Comparison of ENCODE assay signal across 8 mouse cellular contexts in genomic region chr7:4922931-4923565, GRCm38 (mm10). TPM values are rescaled to one million over a fixed set of nuclear protein-coding genes. Genes with fewer than 3 reads are reported as not detected.
DNase-seq lines count a peak whose midpoint lies in the region; ATAC-seq and TF ChIP-seq lines count a peak whose summit lies in the region.

No protein-coding gene starts in this region.

- H3K4me1 ChIP-seq in lung, embryonic 15.5 days, result peaks cover 66% of the 10 kb centered on the region
- H3K4me1 ChIP-seq in cortical plate, adult 2 months (ENCODE audit: control insufficient read depth, insufficient read depth, low read length), result peaks cover 8% of the 10 kb centered on the region
- H3K4me1 ChIP-seq in heart, embryonic 14.5 days (ENCODE audit: control insufficient read depth in 2 of 2, insufficient read depth in 2 of 2, low read length in 2 of 2), result peaks cover 40 to 54% of the 10 kb centered on the region in 2 experiments
- peaks cover 2% of the 10 kb centered on the region for H3K4me1 ChIP-seq in small intestine, adult 2 months (ENCODE audit: control insufficient read depth, insufficient read depth, insufficient read length, low read length)

- TF ChIP-seq POLR2A in cortical plate, adult 2 months (IDR thresholded peaks at IDR 0.05; ENCODE audit: extremely low read depth, insufficient read depth, low read length), result 0 out of 2 replicates have a peak, but pooled peaks have one; percentile 30
- no peak for TF ChIP-seq POLR2A in small intestine, adult 2 months (IDR thresholded peaks at IDR 0.05; ENCODE audit: low read depth, low read length)

- TF ChIP-seq CTCF in cortical plate, adult 2 months (IDR thresholded peaks at IDR 0.05; ENCODE audit: extremely low read depth, insufficient read depth, low read length), result no peak
- no peak for TF ChIP-seq CTCF in small intestine, adult 2 months (IDR thresholded peaks at IDR 0.05; ENCODE audit: extremely low read depth, insufficient read length, insufficient replicate concordance, low read depth, low read length)

- no peaks in the 10 kb centered on the region for H3K27me3 ChIP-seq in lung, embryonic 15.5 days
- H3K27me3 ChIP-seq in heart, embryonic 14.5 days (ENCODE audit: control insufficient read depth, insufficient read depth, low read length), result peaks cover 5% of the 10 kb centered on the region
- peaks cover 12% of the 10 kb centered on the region; the same call in 1 of the 2 replicates for H3K27me3 ChIP-seq in small intestine, adult 2 months (ENCODE audit: control insufficient read depth, insufficient read depth, low read length)

- peak overlapping the region; percentile 92 for H3K27ac ChIP-seq in lung, embryonic 15.5 days
- peak overlapping the region; percentile 87 for H3K27ac ChIP-seq in cortical plate, adult 2 months (ENCODE audit: insufficient read depth, low read length)
- peak overlapping the region; percentile 31 to 58; a peak in 1 of 4 replicates for H3K27ac ChIP-seq in heart, embryonic 14.5 days (replicated peaks in 1 of 2; ENCODE audit: control insufficient read depth in 1 of 2, insufficient read depth in 1 of 2, low read depth in 2 of 2, low read length in 2 of 2)
- no peak overlapping the region for H3K27ac ChIP-seq in small intestine, adult 2 months (ENCODE audit: insufficient read depth, low read depth, low read length)

- no peaks in the 10 kb centered on the region for H3K9me3 ChIP-seq in lung, embryonic 15.5 days
- H3K9me3 ChIP-seq in heart, embryonic 14.5 days (ENCODE audit: control insufficient read depth, low read length), result no peaks in the 10 kb centered on the region

- peak overlapping the region; percentile 32 for H3K9ac ChIP-seq in lung, embryonic 15.5 days
- peak overlapping the region; percentile 66 for H3K9ac ChIP-seq in heart, embryonic 14.5 days (ENCODE audit: low read length)

- H3K36me3 ChIP-seq in lung, embryonic 15.5 days, result peaks cover 27% of the 10 kb centered on the region
- H3K36me3 ChIP-seq in heart, embryonic 14.5 days (ENCODE audit: control insufficient read depth, insufficient read depth, low read length), result peaks cover 29% of the 10 kb centered on the region
- peaks cover 23% of the 10 kb centered on the region for H3K36me3 ChIP-seq in small intestine, adult 2 months (ENCODE audit: control insufficient read depth, insufficient read depth, low read length)

- no peak for ATAC-seq in lung, embryonic 15.5 days (ENCODE audit: borderline replicate concordance, extremely low read depth, low FRiP score, low TSS enrichment)
- no peak for ATAC-seq in heart, embryonic 14.5 days (ENCODE audit: insufficient number of reproducible peaks, insufficient read depth, low FRiP score, low read depth)
- 0 out of 2 replicates have a peak, but pooled peaks have one; percentile 23 for ATAC-seq in megakaryocyte, adult 5-6 weeks (ENCODE audit: poor library complexity, severe bottlenecking)

- peak overlapping the region; percentile 65 for H3K4me2 ChIP-seq in lung, embryonic 15.5 days
- peak overlapping the region; percentile 82 for H3K4me2 ChIP-seq in heart, embryonic 14.5 days (ENCODE audit: low read length)

- DNase-seq in lung, postnatal 14 days, result no peak
- DNase-seq in layer of hippocampus, adult 8-10 months (ENCODE audit: low spot score in 2 of 2), result peak; percentile 74 to 79
- no peak for DNase-seq in urinary bladder, postnatal 14 days (ENCODE audit: low spot score)

- H3K4me3 ChIP-seq in lung, embryonic 15.5 days, result peak overlapping the region; percentile 30
- peak overlapping the region; percentile 56 for H3K4me3 ChIP-seq in cortical plate, adult 2 months (ENCODE audit: insufficient read depth, low read length)
- H3K4me3 ChIP-seq in heart, embryonic 14.5 days (ENCODE audit: control insufficient read depth in 1 of 2, insufficient read depth in 1 of 2, low read depth in 1 of 2, low read length in 2 of 2), result peak overlapping the region; percentile 32 to 41
- peak overlapping the region; percentile 28 for H3K4me3 ChIP-seq in small intestine, adult 2 months (ENCODE audit: low read depth, low read length)

- 1% methylated on average over 14 of the region's 14 CpGs for WGBS in lung, embryonic 15.5 days
- 2% methylated on average over 14 of the region's 14 CpGs for WGBS in heart, embryonic 14.5 days
- WGBS in small intestine, adult 2 months, result 5% methylated on average over 14 of the region's 14 CpGs

RNA-seq across cellular contexts. Expression of gene Nat14, which starts 1.2 kb away (rescaled TPM):
- polyA plus RNA-seq in lung, embryonic 15.5 days (2015; fragmentation: Nextera tagmentation; extraction: Ambion mirVana), result 2.8 and 3.7 TPM in 2 replicates
- polyA plus RNA-seq in cortical plate, adult 2 months (2012; rRNA removed), result 91.7 and 94.0 TPM in 2 replicates
- 4.4 and 5.1 TPM in 2 replicates for polyA plus RNA-seq in heart, embryonic 14.5 days (2014; fragmentation: Nextera tagmentation; extraction: Ambion mirVana)
- 100 to 1,000 TPM in 2 of 4 experiments, 10 to 100 TPM in 2; 89.9 to 111 (median 102) TPM for total RNA-seq in layer of hippocampus, adult 8-10 months (2022)
- total RNA-seq in megakaryocyte, adult 5-6 weeks (2015), result 0.13 and 0.82 TPM in 2 replicates
- total RNA-seq in megakaryocyte, adult 5-6 weeks (2017), result 0.11 and 1.1 TPM in 2 replicates
- 4.3 and 6.2 TPM in 2 replicates for polyA plus RNA-seq in small intestine, adult 2 months (2012; rRNA removed)

RNA-seq across cellular contexts. Expression of gene Ssc5d, which starts 2.5 kb away (rescaled TPM):
- 1.6 and 2.2 TPM in 2 replicates for polyA plus RNA-seq in lung, embryonic 15.5 days (2015; fragmentation: Nextera tagmentation; extraction: Ambion mirVana)
- 3.8 and 4.1 TPM in 2 replicates for polyA plus RNA-seq in cortical plate, adult 2 months (2012; rRNA removed)
- 1.4 and 1.9 TPM in 2 replicates for polyA plus RNA-seq in heart, embryonic 14.5 days (2014; fragmentation: Nextera tagmentation; extraction: Ambion mirVana)
- 1 to 10 TPM; 2.8 to 5.1 (median 4.2) TPM for total RNA-seq in layer of hippocampus, adult 8-10 months (2022)
- total RNA-seq in megakaryocyte, adult 5-6 weeks (2015), result not detected in 2 replicates
- 0.04 TPM in 1 of 2 replicates, not detected in the other for total RNA-seq in megakaryocyte, adult 5-6 weeks (2017)
- polyA plus RNA-seq in small intestine, adult 2 months (2012; rRNA removed), result 3.3 and 4.5 TPM in 2 replicates

RNA-seq across cellular contexts. Expression of gene Zfp628, which starts 8.0 kb away (rescaled TPM):
- polyA plus RNA-seq in lung, embryonic 15.5 days (2015; fragmentation: Nextera tagmentation; extraction: Ambion mirVana), result 3.2 and 3.4 TPM in 2 replicates
- 9.7 TPM in 2 replicates for polyA plus RNA-seq in cortical plate, adult 2 months (2012; rRNA removed)
- polyA plus RNA-seq in heart, embryonic 14.5 days (2014; fragmentation: Nextera tagmentation; extraction: Ambion mirVana), result 2.1 and 3.1 TPM in 2 replicates
- 10 to 100 TPM; 13.0 to 15.3 (median 13.9) TPM for total RNA-seq in layer of hippocampus, adult 8-10 months (2022)
- total RNA-seq in megakaryocyte, adult 5-6 weeks (2015), result 6.7 and 7.3 TPM in 2 replicates
- 1.9 and 3.0 TPM in 2 replicates for total RNA-seq in megakaryocyte, adult 5-6 weeks (2017)
- 15.7 and 41.4 TPM in 2 replicates for polyA plus RNA-seq in small intestine, adult 2 months (2012; rRNA removed)

RNA-seq across cellular contexts. Expression of gene Gm36210, which starts 16.7 kb away (rescaled TPM):
- polyA plus RNA-seq in lung, embryonic 15.5 days (2015; fragmentation: Nextera tagmentation; extraction: Ambion mirVana), result 0.16 TPM in 1 of 2 replicates, not detected in the other
- 0.31 and 0.32 TPM in 2 replicates for polyA plus RNA-seq in cortical plate, adult 2 months (2012; rRNA removed)
- polyA plus RNA-seq in heart, embryonic 14.5 days (2014; fragmentation: Nextera tagmentation; extraction: Ambion mirVana), result 0.20 TPM in 1 of 2 replicates, not detected in the other
- total RNA-seq in layer of hippocampus, adult 8-10 months (2022), result under 1 TPM; 0.29 to 0.77 (median 0.39) TPM
- not detected in 2 replicates for total RNA-seq in megakaryocyte, adult 5-6 weeks (2015)
- not detected in 2 replicates for total RNA-seq in megakaryocyte, adult 5-6 weeks (2017)
- polyA plus RNA-seq in small intestine, adult 2 months (2012; rRNA removed), result not detected in 2 replicates

RNA-seq across cellular contexts. Expression of gene Sbk2, which starts 41.2 kb away (rescaled TPM):
- polyA plus RNA-seq in lung, embryonic 15.5 days (2015; fragmentation: Nextera tagmentation; extraction: Ambion mirVana), result 0.39 and 1.2 TPM in 2 replicates
- polyA plus RNA-seq in cortical plate, adult 2 months (2012; rRNA removed), result 0.32 and 0.48 TPM in 2 replicates
- 6.8 and 8.1 TPM in 2 replicates for polyA plus RNA-seq in heart, embryonic 14.5 days (2014; fragmentation: Nextera tagmentation; extraction: Ambion mirVana)
- 1 to 10 TPM in 1 of 4 experiments, under 1 TPM in 2, not detected in 1; 0.58 to 1.1 (median 0.90) TPM for total RNA-seq in layer of hippocampus, adult 8-10 months (2022)
- total RNA-seq in megakaryocyte, adult 5-6 weeks (2015), result not detected in 2 replicates
- total RNA-seq in megakaryocyte, adult 5-6 weeks (2017), result not detected in 2 replicates
- polyA plus RNA-seq in small intestine, adult 2 months (2012; rRNA removed), result 0.06 and 0.11 TPM in 2 replicates

Comparison
In these comparisons a context has a peak if more than half of its experiments do, and no peak if none do; other contexts are left out.
1. DNase-seq: peak in layer of hippocampus, adult 8-10 months (2 of 2); none in lung, postnatal 14 days (single experiment) and urinary bladder, postnatal 14 days (single experiment).
2. RNA of gene Nat14, which starts 1.2 kb away (polyA plus RNA-seq): 91.7 to 94.0 TPM in cortical plate, adult 2 months; 4.4 to 5.1 TPM in heart, embryonic 14.5 days, 4.3 to 6.2 TPM in small intestine, adult 2 months and 2.8 to 3.7 TPM in lung, embryonic 15.5 days; every median in the first group is over 10 times any median in the second.
3. Peak in every context shown above with its lines, with median percentiles within 50 percentile points of each other: H3K4me3 ChIP-seq.